ENCODE assay signal across 12 mouse cellular contexts in genomic region chr3:68282844-68283594, GRCm38 (mm10).
DNase-seq lines count a peak whose midpoint lies in the region; ATAC-seq lines count a peak whose summit lies in the region.
"Had no signal": no experiment of that assay in that cellular context is flagged by ENCODE, and none has a peak within 500 bp of the region (broad histone marks: within the 10 kb centered on the region; RNA-seq: fewer than 3 reads in every experiment).

No protein-coding gene starts in this region.

- H3K4me2 ChIP-seq in midbrain, embryonic 12.5 days (replicated peaks), result no peak overlapping the region
- H3K4me2 ChIP-seq in midbrain, embryonic 11.5 days, result no peak overlapping the region
- H3K4me2 ChIP-seq in hindbrain, embryonic 14.5 days (replicated peaks), result peak overlapping the region; percentile 31
- peak overlapping the region; percentile 30 for H3K4me2 ChIP-seq in stomach, embryonic 16.5 days (ENCODE audit: low read depth, low read length)
- no peak overlapping the region for H3K4me2 ChIP-seq in liver, embryonic 11.5 days

- peak; percentile 60 for ATAC-seq in midbrain, embryonic 12.5 days (ENCODE audit: low FRiP score, low read depth)
- no peak for ATAC-seq in midbrain, embryonic 11.5 days (ENCODE audit: low FRiP score)
- ATAC-seq in hindbrain, embryonic 14.5 days (ENCODE audit: low FRiP score), result peak; percentile 70
- peak; percentile 53; the same call in 1 of the 2 replicates for ATAC-seq in stomach, embryonic 16.5 days (ENCODE audit: insufficient read depth, low FRiP score)
- no peak for ATAC-seq in inflammation-experienced regulatory T-cells, adult 6 months
- no peak for ATAC-seq in megakaryocyte, adult 5-6 weeks (ENCODE audit: poor library complexity, severe bottlenecking)
- no peak for ATAC-seq in liver, embryonic 11.5 days (replicated peaks; ENCODE audit: low FRiP score)

- H3K27me3 ChIP-seq in midbrain, embryonic 12.5 days, result no peaks in the 10 kb centered on the region
- H3K27me3 ChIP-seq in midbrain, embryonic 11.5 days (ENCODE audit: control insufficient read depth, insufficient read depth, low read length), result no peaks in the 10 kb centered on the region
- no peaks in the 10 kb centered on the region for H3K27me3 ChIP-seq in hindbrain, embryonic 14.5 days (ENCODE audit: control insufficient read depth, insufficient read depth, low read length)
- H3K27me3 ChIP-seq in stomach, embryonic 16.5 days (ENCODE audit: control insufficient read depth, insufficient read depth, low read length), result no peaks in the 10 kb centered on the region
- H3K27me3 ChIP-seq in liver, embryonic 11.5 days (replicated peaks; ENCODE audit: control insufficient read depth, insufficient read depth, low read length), result no peaks in the 10 kb centered on the region

- no peak for DNase-seq in midbrain, embryonic 11.5 days (ENCODE audit: low spot score, missing footprints)
- DNase-seq in hindbrain, embryonic 14.5 days (ENCODE audit: low spot score), result peak; percentile 40
- DNase-seq in lung, postnatal 36 days, result peak; percentile 3
- no peak for DNase-seq in liver, embryonic 11.5 days (ENCODE audit: low spot score)
- DNase-seq: adrenal gland, adult 2 months; kidney, adult 18-20 months; left cerebral cortex, postnatal 4 days had no signal

- peaks cover 7% of the 10 kb centered on the region; the same call in 1 of the 2 replicates for H3K4me1 ChIP-seq in midbrain, embryonic 12.5 days
- H3K4me1 ChIP-seq in midbrain, embryonic 11.5 days (ENCODE audit: control insufficient read depth, insufficient read depth, low read length), result no peaks in the 10 kb centered on the region
- peaks cover 5% of the 10 kb centered on the region; the same call in 1 of the 2 replicates for H3K4me1 ChIP-seq in hindbrain, embryonic 14.5 days (replicated peaks; ENCODE audit: control insufficient read depth, insufficient read depth, low read length)
- no peaks in the 10 kb centered on the region for H3K4me1 ChIP-seq in stomach, embryonic 16.5 days (ENCODE audit: control insufficient read depth, insufficient read depth, low read length)
- no peaks in the 10 kb centered on the region for H3K4me1 ChIP-seq in liver, embryonic 11.5 days (replicated peaks; ENCODE audit: control insufficient read depth, insufficient read depth, low read length)

- H3K4me3 ChIP-seq in midbrain, embryonic 12.5 days, result no peak overlapping the region
- H3K4me3 ChIP-seq in midbrain, embryonic 11.5 days (ENCODE audit: low read depth, low read length), result no peak overlapping the region
- no peak overlapping the region for H3K4me3 ChIP-seq in hindbrain, embryonic 14.5 days (replicated peaks; ENCODE audit: low read length)
- 0 out of 2 replicates have a peak overlapping the region, but pooled peaks have one; percentile 3 for H3K4me3 ChIP-seq in stomach, embryonic 16.5 days (replicated peaks; ENCODE audit: low read length)
- H3K4me3 ChIP-seq in liver, embryonic 11.5 days (ENCODE audit: low read depth, low read length), result no peak overlapping the region
- H3K4me3 ChIP-seq: myocyte had no signal

- WGBS in midbrain, embryonic 12.5 days, result 46% methylated on average over 7 of the region's 7 CpGs
- WGBS in midbrain, embryonic 11.5 days, result 60% methylated on average over 7 of the region's 7 CpGs
- 20% methylated on average over 7 of the region's 7 CpGs for WGBS in hindbrain, embryonic 14.5 days
- 32% methylated on average over 7 of the region's 7 CpGs for WGBS in stomach, embryonic 16.5 days
- WGBS in liver, embryonic 11.5 days, result 64% methylated on average over 7 of the region's 7 CpGs

- H3K9ac ChIP-seq in midbrain, embryonic 12.5 days (replicated peaks), result no peak overlapping the region
- H3K9ac ChIP-seq in midbrain, embryonic 11.5 days (ENCODE audit: low read length), result no peak overlapping the region
- H3K9ac ChIP-seq in hindbrain, embryonic 14.5 days, result no peak overlapping the region
- H3K9ac ChIP-seq in stomach, embryonic 16.5 days (ENCODE audit: low read length), result no peak overlapping the region
- no peak overlapping the region for H3K9ac ChIP-seq in liver, embryonic 11.5 days (ENCODE audit: low read depth, low read length)

- no peaks in the 10 kb centered on the region for H3K9me3 ChIP-seq in midbrain, embryonic 12.5 days
- no peaks in the 10 kb centered on the region for H3K9me3 ChIP-seq in midbrain, embryonic 11.5 days (ENCODE audit: control insufficient read depth, low read length)
- H3K9me3 ChIP-seq in hindbrain, embryonic 14.5 days (ENCODE audit: control insufficient read depth, low read length), result no peaks in the 10 kb centered on the region
- H3K9me3 ChIP-seq in stomach, embryonic 16.5 days (replicated peaks; ENCODE audit: control insufficient read depth, low read length), result no peaks in the 10 kb centered on the region
- H3K9me3 ChIP-seq in liver, embryonic 11.5 days (ENCODE audit: control insufficient read depth, low read length), result no peaks in the 10 kb centered on the region

- 0 out of 2 replicates have a peak overlapping the region, but pooled peaks have one; percentile 30 for H3K27ac ChIP-seq in midbrain, embryonic 12.5 days (replicated peaks)
- H3K27ac ChIP-seq in midbrain, embryonic 11.5 days (ENCODE audit: low read depth, low read length), result no peak overlapping the region
- peak overlapping the region; percentile 33; the same call in 1 of the 2 replicates for H3K27ac ChIP-seq in hindbrain, embryonic 14.5 days
- H3K27ac ChIP-seq in stomach, embryonic 16.5 days (ENCODE audit: low read length), result no peak overlapping the region
- H3K27ac ChIP-seq in liver, embryonic 11.5 days (ENCODE audit: low read depth, low read length), result no peak overlapping the region

- H3K36me3 ChIP-seq in midbrain, embryonic 12.5 days, result no peaks in the 10 kb centered on the region
- H3K36me3 ChIP-seq in midbrain, embryonic 11.5 days (ENCODE audit: control insufficient read depth, insufficient read depth, low read length), result no peaks in the 10 kb centered on the region
- H3K36me3 ChIP-seq in hindbrain, embryonic 14.5 days (replicated peaks; ENCODE audit: control insufficient read depth, insufficient read depth), result no peaks in the 10 kb centered on the region
- H3K36me3 ChIP-seq in stomach, embryonic 16.5 days (ENCODE audit: control insufficient read depth, insufficient read depth, low read length), result no peaks in the 10 kb centered on the region
- no peaks in the 10 kb centered on the region for H3K36me3 ChIP-seq in liver, embryonic 11.5 days (ENCODE audit: control insufficient read depth, insufficient read depth, low read length)

Comparison
In these comparisons a context has a peak if more than half of its experiments do, and no peak if none do; other contexts are left out.
1. ATAC-seq: peak in midbrain, embryonic 12.5 days (single experiment), hindbrain, embryonic 14.5 days (single experiment) and stomach, embryonic 16.5 days (single experiment); none in midbrain, embryonic 11.5 days (single experiment), inflammation-experienced regulatory T-cells, adult 6 months (single experiment), megakaryocyte, adult 5-6 weeks (single experiment) and liver, embryonic 11.5 days (single experiment).
2. H3K27ac ChIP-seq: peak in midbrain, embryonic 12.5 days (single experiment) and hindbrain, embryonic 14.5 days (single experiment); none in midbrain, embryonic 11.5 days (single experiment), stomach, embryonic 16.5 days (single experiment) and liver, embryonic 11.5 days (single experiment).
3. H3K4me2 ChIP-seq: peak in hindbrain, embryonic 14.5 days (single experiment) and stomach, embryonic 16.5 days (single experiment); none in midbrain, embryonic 12.5 days (single experiment), midbrain, embryonic 11.5 days (single experiment) and liver, embryonic 11.5 days (single experiment).
4. DNase-seq: peak in hindbrain, embryonic 14.5 days (single experiment) and lung, postnatal 36 days (single experiment); none in midbrain, embryonic 11.5 days (single experiment) and liver, embryonic 11.5 days (single experiment).